ENCODE assay signal across 10 mouse cellular contexts in the genomic region with DNA sequence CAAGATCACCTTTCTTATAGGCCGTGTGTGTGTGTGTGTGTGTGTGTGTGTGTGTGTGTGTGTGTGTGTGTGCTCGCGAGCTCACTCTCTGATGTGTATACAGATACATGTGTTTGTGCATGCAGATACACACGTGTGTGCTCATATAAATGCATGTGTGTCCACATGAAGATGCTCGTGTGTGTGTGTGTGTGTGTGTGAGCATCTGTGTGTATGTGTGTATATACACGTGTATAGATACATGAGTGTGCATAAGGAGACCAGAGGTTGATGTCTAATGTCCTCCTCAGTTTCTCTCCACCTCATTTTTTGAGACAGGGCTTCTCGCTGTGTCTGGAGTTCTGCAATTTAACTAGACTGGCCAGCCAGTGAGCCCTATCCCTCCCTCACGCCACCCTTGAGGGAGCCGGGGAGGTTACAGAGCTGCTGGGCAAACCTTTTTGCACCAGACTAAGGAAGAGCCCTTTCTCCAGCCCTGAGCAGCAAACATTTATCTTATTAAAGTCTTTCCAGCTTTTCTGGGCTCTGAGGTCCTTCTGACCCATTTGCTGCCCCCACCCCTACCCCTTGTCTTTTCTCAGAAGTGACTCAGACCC. TPM values are rescaled to one million over a fixed set of nuclear protein-coding genes. Genes with fewer than 3 reads are reported as not detected.
DNase-seq lines count a peak whose midpoint lies in the region; ATAC-seq and TF ChIP-seq lines count a peak whose summit lies in the region.
"Had no signal": no experiment of that assay in that cellular context is flagged by ENCODE, and none has a peak within 500 bp of the region (broad histone marks: within the 10 kb centered on the region; RNA-seq: fewer than 3 reads in every experiment).

No protein-coding gene starts in this region.

- no peak for TF ChIP-seq POLR2A in bone marrow macrophage, adult 2 months (IDR thresholded peaks at IDR 0.05; ENCODE audit: borderline replicate concordance, low read depth, low read length)

- no peak overlapping the region; the same call in 1 of the 2 replicates for H3K9ac ChIP-seq in kidney, embryonic 15.5 days
- H3K9ac ChIP-seq in hindbrain, embryonic 11.5 days (ENCODE audit: low read depth, low read length), result peak overlapping the region; percentile 16; the same call in 1 of the 2 replicates

- H3K79me2 ChIP-seq in macrophage (ENCODE audit: inconsistent target), result no peaks in the 10 kb centered on the region

- WGBS in kidney, embryonic 15.5 days, result 54% methylated on average over 9 of the region's 9 CpGs
- 71% methylated on average over 9 of the region's 9 CpGs for WGBS in hindbrain, embryonic 11.5 days
- 53% methylated on average over 8 of the region's 9 CpGs for WGBS in macrophage (ENCODE audit: missing documents)

- peak overlapping the region; percentile 30 for H3K4me2 ChIP-seq in kidney, embryonic 15.5 days
- no peak overlapping the region; the same call in 1 of the 2 replicates for H3K4me2 ChIP-seq in hindbrain, embryonic 11.5 days (replicated peaks; ENCODE audit: low read depth, low read length)

- ATAC-seq in kidney, embryonic 15.5 days (replicated peaks; ENCODE audit: low FRiP score), result peak; percentile 44
- no peak for ATAC-seq in hindbrain, embryonic 11.5 days (ENCODE audit: low FRiP score)
- ATAC-seq in erythroblast, adult 5-6 weeks (replicated peaks; ENCODE audit: low FRiP score, poor library complexity, severe bottlenecking), result no peak

- peak overlapping the region; percentile 94 for H3K27ac ChIP-seq in kidney, embryonic 15.5 days
- peak overlapping the region; percentile 52 for H3K27ac ChIP-seq in bone marrow macrophage, adult 2 months (ENCODE audit: insufficient read depth, low read depth, low read length)
- H3K27ac ChIP-seq in hindbrain, embryonic 11.5 days (ENCODE audit: low read depth, low read length), result peak overlapping the region; percentile 65
- peak overlapping the region; percentile 79 for H3K27ac ChIP-seq in macrophage

- no peaks in the 10 kb centered on the region for H3K27me3 ChIP-seq in kidney, embryonic 15.5 days
- H3K27me3 ChIP-seq in hindbrain, embryonic 11.5 days (ENCODE audit: control insufficient read depth, insufficient read depth, low read length), result no peaks in the 10 kb centered on the region

- peak overlapping the region; percentile 0 for H3K4me3 ChIP-seq in kidney, embryonic 15.5 days (replicated peaks)
- H3K4me3 ChIP-seq in bone marrow macrophage, adult 2 months (ENCODE audit: insufficient read depth, low read length), result peak overlapping the region; percentile 23; the same call in 1 of the 2 replicates
- no peak overlapping the region for H3K4me3 ChIP-seq in hindbrain, embryonic 11.5 days (ENCODE audit: low read depth, low read length)
- no peak overlapping the region for H3K4me3 ChIP-seq in macrophage (ENCODE audit: inconsistent target)

- no peak for DNase-seq in kidney, postnatal 36 days
- DNase-seq in hindbrain, embryonic 11.5 days (ENCODE audit: low spot score), result no peak
- no peak for DNase-seq in frontal cortex, postnatal 10 days (ENCODE audit: low spot score in 2 of 2)
- no peak for DNase-seq in frontal cortex, postnatal 25 days (ENCODE audit: low spot score in 2 of 2)
- DNase-seq: right cerebral cortex, postnatal 14 days had no signal

- peaks cover 41% of the 10 kb centered on the region for H3K4me1 ChIP-seq in kidney, embryonic 15.5 days
- H3K4me1 ChIP-seq in bone marrow macrophage, adult 2 months (ENCODE audit: control insufficient read depth, insufficient read depth, low read length), result peaks cover 51% of the 10 kb centered on the region
- H3K4me1 ChIP-seq in hindbrain, embryonic 11.5 days (replicated peaks; ENCODE audit: control insufficient read depth, insufficient read depth, low read length), result peaks cover 12% of the 10 kb centered on the region

- H3K36me3 ChIP-seq in kidney, embryonic 15.5 days, result no peaks in the 10 kb centered on the region
- H3K36me3 ChIP-seq in hindbrain, embryonic 11.5 days (ENCODE audit: control insufficient read depth, insufficient read depth, low read length), result no peaks in the 10 kb centered on the region
- H3K36me3 ChIP-seq in macrophage (ENCODE audit: inconsistent target), result no peaks in the 10 kb centered on the region

- TF ChIP-seq CTCF in bone marrow macrophage, adult 2 months (IDR thresholded peaks at IDR 0.05; ENCODE audit: low read depth, low read length), result no peak

- no peaks in the 10 kb centered on the region for H3K9me3 ChIP-seq in kidney, embryonic 15.5 days (replicated peaks)
- no peaks in the 10 kb centered on the region for H3K9me3 ChIP-seq in hindbrain, embryonic 11.5 days (ENCODE audit: control insufficient read depth, low read length)

RNA-seq across cellular contexts. Expression of gene Ccin, which starts 11.6 kb away (rescaled TPM):
- polyA plus RNA-seq in kidney, embryonic 15.5 days (2015; fragmentation: Nextera tagmentation; extraction: Ambion mirVana), result not detected in 2 replicates
- polyA plus RNA-seq in bone marrow macrophage, adult 2 months (2012; ENCODE audit: insufficient read depth, insufficient read length, missing spikeins), result not detected in 2 replicates
- 0.17 TPM in 1 of 2 replicates, not detected in the other for polyA plus RNA-seq in hindbrain, embryonic 11.5 days (2014; fragmentation: Nextera tagmentation; extraction: Ambion mirVana)
- total RNA-seq in macrophage (2018; cell fraction: chromatin; rRNA removed), result not detected
- not detected for total RNA-seq in macrophage (2018; cell fraction: cytosol; rRNA removed)
- under 1 TPM in 1 of 26 experiments, not detected in 25; 0.29 TPM for total RNA-seq in macrophage (2018; cell fraction: nucleus; rRNA removed)
- polyA plus RNA-seq in macrophage (2018), result not detected in 3 replicates
- total RNA-seq in erythroblast, adult 5-6 weeks (2015; ENCODE audit: low replicate concordance), result not detected in 2 replicates
- not detected in 2 replicates for total RNA-seq in erythroblast, adult 5-6 weeks (2017; ENCODE audit: low replicate concordance)
- total RNA-seq: left cerebral cortex, postnatal 10 days had no signal

RNA-seq across cellular contexts. Expression of gene Glipr2, which starts 14.4 kb away (rescaled TPM):
- 71.7 and 73.9 TPM in 2 replicates for polyA plus RNA-seq in kidney, embryonic 15.5 days (2015; fragmentation: Nextera tagmentation; extraction: Ambion mirVana)
- polyA plus RNA-seq in bone marrow macrophage, adult 2 months (2012; ENCODE audit: insufficient read depth, insufficient read length, missing spikeins), result 1.8 and 2.1 TPM in 2 replicates
- 109 and 117 TPM in 2 replicates for polyA plus RNA-seq in hindbrain, embryonic 11.5 days (2014; fragmentation: Nextera tagmentation; extraction: Ambion mirVana)
- total RNA-seq in macrophage (2018; cell fraction: chromatin; rRNA removed), result 10 to 100 TPM in 2 of 26 experiments, 1 to 10 TPM in 14, under 1 TPM in 5, not detected in 5; 0.31 to 18.3 (median 1.9) TPM
- total RNA-seq in macrophage (2018; cell fraction: cytosol; rRNA removed), result 10 to 100 TPM in 6 of 26 experiments, 1 to 10 TPM in 20; 1.8 to 14.4 (median 7.5) TPM
- 10 to 100 TPM in 4 of 26 experiments, 1 to 10 TPM in 17, under 1 TPM in 3, not detected in 2; 0.48 to 20.8 (median 5.3) TPM for total RNA-seq in macrophage (2018; cell fraction: nucleus; rRNA removed)
- polyA plus RNA-seq in macrophage (2018), result 1.7 to 2.7 TPM (median 2.0 TPM) in 3 replicates
- 10.8 and 19.2 TPM in 2 replicates for total RNA-seq in erythroblast, adult 5-6 weeks (2015; ENCODE audit: low replicate concordance)
- 26.5 and 30.4 TPM in 2 replicates for total RNA-seq in erythroblast, adult 5-6 weeks (2017; ENCODE audit: low replicate concordance)

RNA-seq across cellular contexts. Expression of gene Clta, which starts 32.6 kb away (rescaled TPM):
- 231 and 236 TPM in 2 replicates for polyA plus RNA-seq in kidney, embryonic 15.5 days (2015; fragmentation: Nextera tagmentation; extraction: Ambion mirVana)
- 840 and 888 TPM in 2 replicates for polyA plus RNA-seq in bone marrow macrophage, adult 2 months (2012; ENCODE audit: insufficient read depth, insufficient read length, missing spikeins)
- 284 and 291 TPM in 2 replicates for polyA plus RNA-seq in hindbrain, embryonic 11.5 days (2014; fragmentation: Nextera tagmentation; extraction: Ambion mirVana)
- 100 to 1,000 TPM in 4 of 26 experiments, 10 to 100 TPM in 22; 43.3 to 129 (median 74.1) TPM for total RNA-seq in macrophage (2018; cell fraction: chromatin; rRNA removed)
- total RNA-seq in macrophage (2018; cell fraction: cytosol; rRNA removed), result 1,000 to 10,000 TPM in 1 of 26 experiments, 100 to 1,000 TPM in 25; 474 to 1,048 (median 650) TPM
- total RNA-seq in macrophage (2018; cell fraction: nucleus; rRNA removed), result 100 to 1,000 TPM; 108 to 364 (median 196) TPM
- 719 to 1,119 TPM (median 1,119 TPM) in 3 replicates for polyA plus RNA-seq in macrophage (2018)
- total RNA-seq in erythroblast, adult 5-6 weeks (2015; ENCODE audit: low replicate concordance), result 79.6 and 87.6 TPM in 2 replicates
- total RNA-seq in erythroblast, adult 5-6 weeks (2017; ENCODE audit: low replicate concordance), result 85.4 and 105 TPM in 2 replicates

Comparison
In these comparisons a context has a peak if more than half of its experiments do, and no peak if none do; other contexts are left out.
1. H3K4me3 ChIP-seq: peak in kidney, embryonic 15.5 days (single experiment) and bone marrow macrophage, adult 2 months (single experiment); none in hindbrain, embryonic 11.5 days (single experiment) and macrophage (single experiment).
2. RNA of gene Glipr2, which starts 14.4 kb away (polyA plus RNA-seq): 109 to 117 TPM in hindbrain, embryonic 11.5 days and 71.7 to 73.9 TPM in kidney, embryonic 15.5 days; 1.8 to 2.1 TPM in bone marrow macrophage, adult 2 months and 1.7 to 2.7 TPM in macrophage; every median in the first group is over 10 times any median in the second.
3. Peak in every context shown above with its lines, with median percentiles within 50 percentile points of each other: H3K27ac ChIP-seq.